Mouse (Mus musculus): ENCODE results near the gene Ddx50. TPM values are rescaled to one million over a fixed set of nuclear protein-coding genes. Genes with fewer than 3 reads are reported as not detected.

Gene Ddx50
- total and polyA plus RNA-seq, 3 experiments: 51.8 to 71.5 TPM; not detected in 1

DNA sequence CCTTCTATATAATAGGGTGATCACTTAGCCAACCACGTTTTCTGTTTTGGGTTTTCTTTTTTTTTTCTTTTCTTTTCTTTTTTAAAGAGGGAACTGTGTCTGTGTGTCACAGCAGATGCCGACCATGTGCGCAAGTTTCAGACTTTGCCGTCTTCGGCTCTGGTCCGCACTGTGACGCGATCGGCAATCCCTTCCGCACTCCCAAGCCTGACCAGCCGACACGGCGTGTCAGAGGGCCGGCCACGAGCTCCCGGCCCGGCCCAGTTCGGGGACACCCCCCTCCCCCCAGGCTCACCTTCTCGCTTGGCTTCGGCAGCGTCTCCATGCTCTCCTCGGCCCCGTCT lies 49.2 kb downstream of the Ddx50 start:
- H3K79me2 ChIP-seq (ENCODE audit: control insufficient read depth, insufficient read depth, low read length, poor library complexity): peaks cover 54% of the 10 kb centered on the region
- H3K9ac ChIP-seq (ENCODE audit: control insufficient read depth, low read depth, low read length, poor library complexity, severe bottlenecking): peak overlapping the region; percentile 98
- H3K36me3 ChIP-seq (ENCODE audit: control insufficient read depth in 1 of 2, insufficient read depth in 2 of 2, low read length in 2 of 2): peaks cover 22 to 36% of the 10 kb centered on the region in 2 experiments
- H3K9me3 ChIP-seq (replicated peaks; ENCODE audit: insufficient read depth, low read length): no peaks in the 10 kb centered on the region
- peak overlapping the region; percentile 66 to 70 for H3K4me3 ChIP-seq (ENCODE audit: control insufficient read depth in 1 of 2, insufficient read depth in 1 of 2, low read depth in 2 of 2, low read length in 2 of 2)
- DNase-seq (ENCODE audit: low read depth, low spot score): no peak
- H3K27ac ChIP-seq (ENCODE audit: control insufficient read depth, low read depth, low read length): peak overlapping the region; percentile 86
- H3K4me1 ChIP-seq (ENCODE audit: control insufficient read depth in 1 of 2, insufficient read depth in 2 of 2, low read length in 2 of 2): peaks cover 3 to 18% of the 10 kb centered on the region in 2 experiments
- no peaks in the 10 kb centered on the region for H3K27me3 ChIP-seq (ENCODE audit: control insufficient read depth in 1 of 2, insufficient read depth in 2 of 2, low read length in 2 of 2)
- TF ChIP-seq RAD21 (IDR thresholded peaks at IDR 0.05; ENCODE audit: low read depth, low read length) (no peak), POLR2A (IDR thresholded peaks at IDR 0.05; ENCODE audit: control insufficient read depth in 1 of 2, insufficient read depth in 1 of 2, low read depth in 1 of 2, low read length in 2 of 2, poor library complexity in 1 of 2) (0 out of 4 replicates have a peak, but pooled peaks of 1 of the 2 experiments have one; percentile 82)

DNA sequence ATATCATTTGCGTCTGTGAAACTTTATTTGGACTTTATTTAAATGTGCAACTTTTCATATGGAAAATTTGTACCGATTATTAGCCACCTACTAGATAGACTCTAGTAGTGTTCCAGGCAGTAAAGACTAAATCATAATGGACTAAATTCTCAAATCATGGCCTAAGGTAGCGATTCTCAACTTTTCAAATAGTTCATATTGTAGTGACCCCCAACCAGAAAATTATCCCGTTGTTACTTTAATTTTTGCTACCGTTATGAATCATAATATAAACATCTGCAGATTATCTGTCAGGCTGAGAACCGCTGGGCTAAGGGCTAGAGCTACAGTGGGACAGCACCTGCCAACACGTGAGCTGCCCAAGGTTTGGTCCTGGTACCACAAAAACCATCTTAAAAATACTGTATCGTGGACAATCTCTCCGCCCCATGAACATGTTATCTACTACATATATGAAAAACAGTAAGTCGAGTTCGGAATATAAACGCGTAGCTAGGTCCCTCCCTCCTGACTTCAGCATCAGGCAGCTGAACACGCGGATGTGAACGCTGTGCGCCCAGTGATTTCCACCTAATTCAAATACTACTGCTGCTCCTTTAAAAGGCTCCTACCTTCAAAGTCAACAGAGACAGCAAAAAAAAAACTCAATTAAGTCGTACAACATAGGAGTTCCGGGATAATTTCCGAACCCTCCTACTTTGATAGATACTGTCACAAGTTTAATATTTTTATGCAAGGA lies 49.8 kb downstream of the Ddx50 start:
- Histone ChIP-seq H3K9me3 (replicated peaks; ENCODE audit: insufficient read depth, low read length) (no peaks in the 10 kb centered on the region), H3K4me3 (ENCODE audit: control insufficient read depth in 1 of 2, insufficient read depth in 1 of 2, low read depth in 2 of 2, low read length in 2 of 2) (peak overlapping the region; percentile 66 to 70), H3K27ac (ENCODE audit: control insufficient read depth, low read depth, low read length) (peak overlapping the region; percentile 86), H3K79me2 (ENCODE audit: control insufficient read depth, insufficient read depth, low read length, poor library complexity) (peaks cover 57% of the 10 kb centered on the region), H3K9ac (ENCODE audit: control insufficient read depth, low read depth, low read length, poor library complexity, severe bottlenecking) (peak overlapping the region; percentile 98), H3K4me1 (ENCODE audit: control insufficient read depth in 1 of 2, insufficient read depth in 2 of 2, low read length in 2 of 2) (peaks cover 3 to 20% of the 10 kb centered on the region in 2 experiments), H3K27me3 (ENCODE audit: control insufficient read depth in 1 of 2, insufficient read depth in 2 of 2, low read length in 2 of 2) (no peaks in the 10 kb centered on the region), H3K36me3 (ENCODE audit: control insufficient read depth in 1 of 2, insufficient read depth in 2 of 2, low read length in 2 of 2) (peaks cover 22 to 36% of the 10 kb centered on the region in 2 experiments)
- DNase-seq (ENCODE audit: low read depth, low spot score): peak; percentile 75
- TF ChIP-seq ELF1 (IDR thresholded peaks at IDR 0.05; ENCODE audit: low read depth, low read length) (no peak), USF1 (IDR thresholded peaks at IDR 0.05; ENCODE audit: low read depth, low read length) (no peak), E2F4 (IDR thresholded peaks at IDR 0.05; ENCODE audit: borderline replicate concordance, low read depth, low read length) (no peak), USF2 (IDR thresholded peaks at IDR 0.05; ENCODE audit: borderline replicate concordance in 1 of 2, insufficient read depth in 1 of 2, low read depth in 1 of 2, low read length in 2 of 2) (no peak), ZMIZ1 (IDR thresholded peaks at IDR 0.05; ENCODE audit: low read depth, low read length) (no peak), NELFE (IDR thresholded peaks at IDR 0.05; ENCODE audit: low read depth, low read length) (no peak; the same call in 1 of the 2 replicates), HCFC1 (IDR thresholded peaks at IDR 0.05; ENCODE audit: low read depth, low read length) (no peak), POLR2A (IDR thresholded peaks at IDR 0.05; ENCODE audit: control insufficient read depth in 1 of 2, insufficient read depth in 1 of 2, low read depth in 1 of 2, low read length in 2 of 2, poor library complexity in 1 of 2) (0 out of 4 replicates have a peak, but pooled peaks of 1 of the 2 experiments have one; percentile 21), MAX (IDR thresholded peaks at IDR 0.05; ENCODE audit: low read length) (peak; percentile 62; the same call in 1 of the 2 replicates), RCOR1 (IDR thresholded peaks at IDR 0.05; ENCODE audit: low read depth, low read length) (no peak), GABPA (IDR thresholded peaks at IDR 0.05; ENCODE audit: low read depth, low read length) (no peak), NRF1 (IDR thresholded peaks at IDR 0.05; ENCODE audit: insufficient read depth, low read depth, low read length, poor library complexity, severe bottlenecking) (no peak), ZKSCAN1 (IDR thresholded peaks at IDR 0.05; ENCODE audit: low read depth, low read length) (no peak), POLR2AphosphoS5 (IDR thresholded peaks at IDR 0.05; ENCODE audit: borderline replicate concordance, low read depth, low read length) (no peak), CHD2 (IDR thresholded peaks at IDR 0.05; ENCODE audit: low read length) (no peak), TCF12 (IDR thresholded peaks at IDR 0.05; ENCODE audit: low read depth, low read length) (no peak), ETS1 (IDR thresholded peaks at IDR 0.05; ENCODE audit: low read depth, low read length) (0 out of 2 replicates have a peak, but pooled peaks have one; percentile 10), UBTF (IDR thresholded peaks at IDR 0.05; ENCODE audit: borderline replicate concordance, insufficient read depth, low read depth, low read length) (no peak), MAFK (IDR thresholded peaks at IDR 0.05; ENCODE audit: borderline replicate concordance, low read depth, low read length) (no peak), KAT2A (conservative IDR thresholded peaks at IDR 0.05; ENCODE audit: low read depth, low read length) (no peak), EP300 (IDR thresholded peaks at IDR 0.05; ENCODE audit: low read depth in 1 of 2, low read length in 2 of 2) (no peak), BHLHE40 (IDR thresholded peaks at IDR 0.05; ENCODE audit: borderline replicate concordance, low read depth, low read length) (peak; percentile 58; the same call in 1 of the 2 replicates), MYB (IDR thresholded peaks at IDR 0.05; ENCODE audit: low read depth, low read length) (no peak), TAL1 (IDR thresholded peaks at IDR 0.05; ENCODE audit: low read length) (no peak), GATA1 (IDR thresholded peaks at IDR 0.05; ENCODE audit: low read depth, low read length) (0 out of 2 replicates have a peak, but pooled peaks have one; percentile 19), RAD21 (IDR thresholded peaks at IDR 0.05; ENCODE audit: low read depth, low read length) (no peak), MXI1 (IDR thresholded peaks at IDR 0.05; ENCODE audit: low read depth, low read length) (peak; percentile 71), ZNF384 (IDR thresholded peaks at IDR 0.05; ENCODE audit: low read depth, low read length) (no peak), TBP (IDR thresholded peaks at IDR 0.05; ENCODE audit: low read depth, low read length) (peak; percentile 52; the same call in 1 of the 2 replicates)
